Mouse (Mus musculus) ES-E14 (cell line): ENCODE results near the gene Fbxo11. TPM values are rescaled to one million over a fixed set of nuclear protein-coding genes. Genes with fewer than 3 reads are reported as not detected.
"Not testable (repeated sequence)": the region's sequence is repeated elsewhere in the genome, so short reads cannot be mapped to it uniquely, and the experiment has no call there.

Source experiments
- DNase-seq: peaks from one replicate; pipeline ENCODE4 v3.0.0-alpha.2; 2013; ENCODE audit warnings: low read depth, low spot score
- H3K27ac ChIP-seq: 2 replicates; pipeline ENCODE4 v1.5.1; 2012; ENCODE audit warnings: low read depth, mild to moderate bottlenecking, low read length, moderate library complexity, mixed read lengths; ENCODE audit not compliant: poor library complexity, insufficient read depth, severe bottlenecking
- H3K36me3 ChIP-seq: 2 replicates; pipeline ENCODE4 v1.6.1; 2012; ENCODE audit warnings: mild to moderate bottlenecking, low read length, moderate library complexity, mixed read lengths; ENCODE audit not compliant: control insufficient read depth, poor library complexity, insufficient read depth, severe bottlenecking
- H3K4me1 ChIP-seq, 2 experiments: fragments of 150-350 bp in 1 of 2; sonication (generic) in 1 of 2; 2 replicates each; pipeline ENCODE4 v1.6.1; 2012; ENCODE audit warnings: low read length in 2 of 2, mild to moderate bottlenecking in 1 of 2, mixed read lengths in 1 of 2; ENCODE audit not compliant: control insufficient read depth in 2 of 2, insufficient read depth in 2 of 2, poor library complexity in 1 of 2
- H3K4me3 ChIP-seq, 2 experiments: fragments of 150-350 bp in 1 of 2; sonication (generic) in 1 of 2; 2 replicates each; pipeline ENCODE4 v1.5.1; 2012; ENCODE audit warnings: low read length in 2 of 2, low read depth in 1 of 2, mild to moderate bottlenecking in 1 of 2, mixed read lengths in 1 of 2; ENCODE audit not compliant: insufficient read depth in 1 of 2, poor library complexity in 1 of 2, severe bottlenecking in 1 of 2
- H3K9ac ChIP-seq: 2 replicates; pipeline ENCODE4 v1.6.1; 2012; ENCODE audit warnings: low read depth, mild to moderate bottlenecking, low read length, mixed read lengths; ENCODE audit not compliant: poor library complexity, insufficient read depth, severe bottlenecking
- H3K9me3 ChIP-seq: fragments of 150-350 bp; sonication (generic); 2 replicates; pipeline ENCODE4 v1.6.1; 2012; ENCODE audit warnings: low read depth, mild to moderate bottlenecking, low read length; ENCODE audit not compliant: control insufficient read depth, insufficient read depth
- CHD2 ChIP-seq: IDR thresholded peaks from 2 replicates; pipeline ENCODE4 v1.6.1; 2014; ENCODE audit warnings: mild to moderate bottlenecking, low read depth, low read length, inconsistent platforms
- HCFC1 ChIP-seq: IDR thresholded peaks from 2 replicates; pipeline ENCODE4 v1.6.1; 2012; ENCODE audit warnings: low read length, inconsistent platforms, borderline replicate concordance; ENCODE audit not compliant: insufficient read depth
- MAFK ChIP-seq: IDR thresholded peaks from 2 replicates; pipeline ENCODE4 v1.6.1; 2014; ENCODE audit warnings: mild to moderate bottlenecking, low read depth, low read length, inconsistent platforms; ENCODE audit not compliant: insufficient read depth
- ZC3H11A ChIP-seq: IDR thresholded peaks from 2 replicates; pipeline ENCODE4 v1.6.1; 2012; ENCODE audit warnings: low read depth, mild to moderate bottlenecking, inconsistent platforms, low read length, borderline replicate concordance
- ZNF384 ChIP-seq: IDR thresholded peaks from 2 replicates; pipeline ENCODE4 v1.6.1; 2012; ENCODE audit warnings: low read depth, low read length, inconsistent platforms
- in situ Hi-C, 2 experiments: fragments of 600-800 bp; cut with MboI; formaldehyde crosslinking; loops; one replicate each; pipeline ENCODE4 v1.15.1; 2025; ENCODE audit warnings: low sequenced_read_pairs in 2 of 2, inconsistent platforms in 1 of 2; ENCODE audit not compliant: unreplicated experiment in 2 of 2
- total RNA-seq: library from RNA; depleted of rRNA; stranded (reverse); fragments of 300-350 nt; gene quantifications from 2 replicates; pipeline ENCODE4 v1.2.3, GENCODE M21; 2012; rRNA removed

The Fbxo11 gene
- total RNA-seq, 1 experiment, result 23.5 TPM

- no peak overlapping the region for H3K9ac ChIP-seq
- H3K4me3 ChIP-seq, result no peak overlapping the region
- DNase-seq, result peak; percentile 56
- no peak overlapping the region for H3K27ac ChIP-seq
- in situ Hi-C loops, result no loop called here
- no peaks in the 10 kb centered on the region for H3K36me3 ChIP-seq
- no peak for TF ChIP-seq ZC3H11A
- no peak for TF ChIP-seq HCFC1
- no peak for TF ChIP-seq MAFK
- TF ChIP-seq CHD2, result no peak
- no peak for TF ChIP-seq ZNF384
- H3K4me1 ChIP-seq, result no peaks in the 10 kb centered on the region
- H3K9me3 ChIP-seq, result no peaks in the 10 kb centered on the region
These were observed 106.8 kb downstream of the Fbxo11 start for GRCm38 (mm10) chr17:87958283-87958682.

GRCm38 (mm10) chr17:87957096-87957840 lies 107.8 kb downstream of the Fbxo11 start:
- DNase-seq, result no peak
- in situ Hi-C loops, result no loop called here
- Histone ChIP-seq H3K4me3 (no peak overlapping the region), H3K36me3 (no peaks in the 10 kb centered on the region), H3K27ac (no peak overlapping the region), H3K4me1 (no peaks in the 10 kb centered on the region), H3K9ac (no peak overlapping the region), H3K9me3 (no peaks in the 10 kb centered on the region)
- TF ChIP-seq CHD2, result no peak
- no peak for TF ChIP-seq HCFC1
- TF ChIP-seq ZC3H11A, result no peak
- no peak for TF ChIP-seq ZNF384
- TF ChIP-seq MAFK, result no peak

- H3K9ac ChIP-seq, H3K4me1 ChIP-seq, H3K27ac ChIP-seq, H3K36me3 ChIP-seq, DNase-seq, H3K9me3 ChIP-seq, H3K4me3 ChIP-seq, in situ Hi-C loops: not testable (repeated sequence)
These were observed 110.4 kb downstream of the Fbxo11 start for GRCm38 (mm10) chr17:87954618-87955124.

- in situ Hi-C loops, result loop anchor here in 1 of 2 experiments (10.0 kb wide), 1 partner anchor 64 kb away; no protein-coding TSS in a partner anchor
- H3K9ac ChIP-seq, result no peak overlapping the region
- DNase-seq, result peak; percentile 54
- no peaks in the 10 kb centered on the region for H3K36me3 ChIP-seq
- H3K27ac ChIP-seq, result no peak overlapping the region
- H3K9me3 ChIP-seq, result no peaks in the 10 kb centered on the region
- TF ChIP-seq ZC3H11A (peak; percentile 97), MAFK (no peak)
- H3K4me1 ChIP-seq, result no peaks in the 10 kb centered on the region
- no peak overlapping the region for H3K4me3 ChIP-seq
These were observed 116.0 kb downstream of the Fbxo11 start for GRCm38 (mm10) chr17:87948965-87949584.

Other genes with a start within 250 kb of the Fbxo11 start
- not detected in 2 replicates for gene Rpl36-ps4, start 144.3 kb downstream of the Fbxo11 start, total RNA-seq
- gene Msh6, start 90.2 kb downstream of the Fbxo11 start, total RNA-seq, result 215 and 247 TPM in 2 replicates